Mouse (Mus musculus) liver, embryonic 15.5 days (tissue): ENCODE measurements around the gene Prkn. TPM values are rescaled to one million over a fixed set of nuclear protein-coding genes. Genes with fewer than 3 reads are reported as not detected.

Experiments used
- ATAC-seq: fragments of 200-750 bp; cut with Nextera tagmentation; 2 replicates; pipeline ENCODE4 v1.8.0; 2017; ENCODE audit warnings: moderate number of reproducible peaks, mild to moderate bottlenecking, moderate library complexity; ENCODE audit not compliant: insufficient read depth
- H3K27ac ChIP-seq: fragments of 300-500 bp; sonication (generic); replicated peaks from 2 replicates; pipeline ENCODE4 v1.5.1; 2015; ENCODE audit warnings: mild to moderate bottlenecking, inconsistent platforms
- H3K27me3 ChIP-seq: fragments of 300-500 bp; sonication (generic); 2 replicates; pipeline ENCODE4 v1.6.1; 2015; ENCODE audit warnings: mild to moderate bottlenecking, inconsistent platforms
- H3K36me3 ChIP-seq: fragments of 300-500 bp; sonication (generic); replicated peaks from 2 replicates; pipeline ENCODE4 v1.6.1; 2015; ENCODE audit warnings: moderate library complexity, mild to moderate bottlenecking, inconsistent platforms
- H3K4me1 ChIP-seq: fragments of 300-500 bp; sonication (generic); replicated peaks from 2 replicates; pipeline ENCODE4 v1.6.1; 2015; ENCODE audit warnings: inconsistent platforms
- H3K4me2 ChIP-seq: fragments of 300-500 bp; sonication (generic); 2 replicates; pipeline ENCODE4 v1.6.1; 2015; ENCODE audit warnings: moderate library complexity, mild to moderate bottlenecking, inconsistent platforms
- H3K4me3 ChIP-seq: fragments of 300-500 bp; sonication (generic); replicated peaks from 2 replicates; pipeline ENCODE4 v1.5.1; 2015; ENCODE audit warnings: mild to moderate bottlenecking, inconsistent platforms
- H3K9ac ChIP-seq: fragments of 300-500 bp; sonication (generic); 2 replicates; pipeline ENCODE4 v1.6.1; 2015; ENCODE audit warnings: moderate library complexity, mild to moderate bottlenecking, inconsistent platforms
- H3K9me3 ChIP-seq: fragments of 300-500 bp; sonication (generic); replicated peaks from 2 replicates; pipeline ENCODE4 v1.6.1; 2016; ENCODE audit warnings: inconsistent platforms
- WGBS: fragments of 180-500 bp; shearing (Covaris S2); methylation state at CpG from one replicate; pipeline ENCODE4 v1.1.7; 2015; ENCODE audit warnings: mixed read lengths; ENCODE audit not compliant: insufficient replicate concordance; 5-methylcytosine and 5-hydroxymethylcytosine counted together
- polyA plus RNA-seq: library from polyadenylated mRNA; unstranded; fragments of >200 nt; fragmentation: Nextera tagmentation; extraction: Ambion mirVana; gene quantifications from 2 replicates; pipeline ENCODE4 v1.2.1, GENCODE M21; 2015

Gene Prkn
- polyA plus RNA-seq, 1 experiment from 2014 or later: 0.38 TPM

DNA sequence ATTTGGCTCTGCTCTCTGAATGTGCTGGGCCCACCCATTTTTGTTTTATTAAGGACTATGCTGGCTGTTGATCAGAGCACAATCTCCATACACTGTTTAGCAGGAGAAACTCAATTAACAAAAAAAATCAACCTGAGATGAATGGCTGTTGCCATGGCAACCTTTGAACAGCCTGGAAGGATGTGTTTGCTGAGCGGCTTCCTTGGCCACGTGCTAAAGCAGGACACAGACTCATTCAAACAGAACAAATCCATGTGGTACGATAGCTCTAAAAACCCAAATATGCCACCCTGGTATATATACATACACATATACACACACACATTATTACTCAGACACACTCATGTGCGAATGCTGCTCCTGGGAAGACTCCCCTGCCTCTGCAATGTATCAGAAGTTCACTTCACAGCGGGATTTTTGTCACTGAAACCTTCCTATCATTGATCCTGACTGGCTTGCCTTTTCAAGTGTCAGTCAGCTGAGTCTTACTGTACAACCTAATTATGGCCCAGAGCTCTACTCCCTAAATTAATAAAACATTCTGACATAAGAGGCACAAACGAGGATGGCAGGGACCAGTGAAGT lies 236.2 kb downstream of the Prkn start:
- no peak overlapping the region for H3K4me2 ChIP-seq
- no peaks in the 10 kb centered on the region for H3K27me3 ChIP-seq
- no peak for ATAC-seq
- H3K9ac ChIP-seq: no peak overlapping the region
- H3K36me3 ChIP-seq: no peaks in the 10 kb centered on the region
- no peaks in the 10 kb centered on the region for H3K4me1 ChIP-seq
- 58% methylated on average over 6 of the region's 6 CpGs for WGBS
- no peak overlapping the region for H3K4me3 ChIP-seq
- H3K27ac ChIP-seq: no peak overlapping the region
- no peaks in the 10 kb centered on the region for H3K9me3 ChIP-seq

DNA sequence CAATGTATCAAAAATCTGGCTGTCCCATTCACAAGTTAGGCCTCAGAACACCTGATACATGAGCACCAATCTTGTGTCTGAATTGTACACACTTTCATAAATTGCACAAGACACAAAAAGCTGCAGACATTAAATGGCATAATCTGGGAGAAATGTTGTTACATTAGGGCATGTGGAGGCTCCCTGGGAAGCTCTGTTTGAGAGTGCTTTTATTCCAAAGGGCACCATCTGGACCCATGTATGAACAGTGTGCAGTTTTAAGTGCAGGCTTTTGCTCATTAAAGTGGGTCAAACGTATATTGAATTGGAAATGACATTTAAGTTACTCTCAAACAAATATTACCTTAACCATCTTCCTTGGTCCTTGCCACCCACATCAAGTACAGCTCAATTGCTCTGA lies 246.3 kb downstream of the Prkn start:
- 45% methylated on average over 1 of the region's 1 CpGs for WGBS
- Histone ChIP-seq H3K4me1 (no peaks in the 10 kb centered on the region), H3K4me3 (no peak overlapping the region), H3K9me3 (no peaks in the 10 kb centered on the region), H3K27me3 (no peaks in the 10 kb centered on the region), H3K4me2 (no peak overlapping the region), H3K36me3 (no peaks in the 10 kb centered on the region), H3K27ac (no peak overlapping the region), H3K9ac (no peak overlapping the region)
- no peak for ATAC-seq

DNA sequence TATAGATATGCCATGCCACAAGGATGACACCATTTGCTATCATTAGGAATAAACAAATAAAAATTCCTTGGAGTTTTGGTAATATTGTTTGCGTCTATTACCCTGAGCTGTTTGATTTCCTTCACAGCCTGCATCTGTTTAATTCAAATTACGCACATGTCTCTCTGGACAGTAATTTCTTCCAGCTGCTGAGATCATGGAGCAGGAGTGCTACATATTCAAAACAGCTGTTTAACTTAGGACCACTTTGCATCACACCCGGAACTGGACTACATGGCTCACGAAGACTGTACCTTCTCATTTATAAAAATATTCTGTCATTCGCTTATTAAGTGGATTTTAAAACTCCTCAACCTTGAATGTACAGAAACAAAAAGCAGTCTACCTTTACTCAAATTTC lies 246.9 kb downstream of the Prkn start:
- H3K27ac ChIP-seq: no peak overlapping the region
- no peak overlapping the region for H3K4me3 ChIP-seq
- no peaks in the 10 kb centered on the region for H3K36me3 ChIP-seq
- no peak overlapping the region for H3K4me2 ChIP-seq
- H3K9ac ChIP-seq: no peak overlapping the region
- WGBS: 67% methylated on average over 5 of the region's 5 CpGs
- H3K9me3 ChIP-seq: no peaks in the 10 kb centered on the region
- no peak for ATAC-seq
- no peaks in the 10 kb centered on the region for H3K27me3 ChIP-seq
- no peaks in the 10 kb centered on the region for H3K4me1 ChIP-seq

DNA sequence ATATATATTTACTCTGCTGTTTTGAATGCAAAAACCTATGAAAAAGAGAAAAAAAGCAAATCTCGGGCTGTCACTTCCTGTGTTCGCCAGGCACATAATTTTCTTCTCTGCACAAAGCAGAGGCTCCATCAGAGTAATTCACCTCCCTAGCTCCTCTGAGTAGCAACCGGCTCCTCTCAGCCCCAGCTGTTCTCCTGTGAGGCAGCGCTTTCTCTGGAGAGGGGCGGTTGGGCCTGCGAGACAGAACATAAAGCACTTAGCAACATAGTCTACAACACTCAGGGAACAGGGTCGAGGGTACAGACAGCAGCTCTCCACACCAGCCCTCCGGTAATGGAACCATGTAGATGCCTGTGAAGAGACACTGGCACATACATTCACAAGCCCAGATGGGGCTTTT lies 247.6 kb downstream of the Prkn start:
- no peak overlapping the region for H3K4me2 ChIP-seq
- no peak overlapping the region for H3K27ac ChIP-seq
- 50% methylated on average over 8 of the region's 8 CpGs for WGBS
- no peaks in the 10 kb centered on the region for H3K27me3 ChIP-seq
- no peaks in the 10 kb centered on the region for H3K4me1 ChIP-seq
- no peak overlapping the region for H3K9ac ChIP-seq
- ATAC-seq: no peak
- no peak overlapping the region for H3K4me3 ChIP-seq
- H3K9me3 ChIP-seq: no peaks in the 10 kb centered on the region
- H3K36me3 ChIP-seq: no peaks in the 10 kb centered on the region

DNA sequence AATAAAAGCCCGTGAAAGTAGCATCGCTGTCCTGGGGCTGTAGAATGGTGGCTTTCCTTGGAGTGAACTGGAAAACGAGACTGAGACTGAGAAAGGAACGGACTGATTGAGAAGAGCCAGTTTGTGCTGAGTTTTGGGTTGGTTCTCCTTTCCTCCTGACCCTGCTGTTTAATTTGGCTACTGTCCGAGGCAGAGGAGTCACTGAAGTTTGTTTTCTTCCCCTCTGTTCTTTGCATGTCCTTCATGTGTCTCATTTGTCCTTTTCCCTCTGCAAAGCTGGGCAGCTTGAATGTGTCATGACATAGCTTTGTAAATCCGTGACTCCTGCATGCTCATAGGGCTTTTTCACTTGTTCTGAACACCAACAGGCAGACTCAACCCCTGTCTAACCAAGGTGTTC lies 249.2 kb downstream of the Prkn start:
- WGBS: 62% methylated on average over 6 of the region's 6 CpGs
- no peaks in the 10 kb centered on the region for H3K27me3 ChIP-seq
- no peak for ATAC-seq
- no peaks in the 10 kb centered on the region for H3K4me1 ChIP-seq
- no peak overlapping the region for H3K4me3 ChIP-seq
- H3K36me3 ChIP-seq: no peaks in the 10 kb centered on the region
- no peak overlapping the region for H3K9ac ChIP-seq
- no peaks in the 10 kb centered on the region for H3K9me3 ChIP-seq
- no peak overlapping the region for H3K4me2 ChIP-seq
- no peak overlapping the region for H3K27ac ChIP-seq

DNA sequence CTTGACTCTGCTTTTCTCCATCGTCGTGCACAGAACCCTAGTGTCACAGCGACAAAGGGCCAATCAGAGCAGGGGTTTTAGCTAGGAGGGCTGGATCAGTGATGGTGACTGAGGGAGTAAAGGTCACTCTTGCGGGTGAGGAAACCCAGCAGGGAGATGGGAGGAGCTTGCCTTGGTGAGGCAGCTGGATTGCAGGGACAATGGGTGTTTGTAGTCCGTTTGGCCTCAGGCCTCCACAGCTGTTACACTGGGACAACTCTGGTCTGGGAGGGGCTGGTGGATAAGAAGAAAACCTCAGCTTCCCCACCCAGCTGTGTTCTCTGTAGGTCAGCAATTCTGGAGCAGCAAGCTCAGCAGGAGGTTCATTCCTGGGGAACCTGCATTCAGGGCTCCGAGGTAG lies 252.7 kb downstream of the Prkn start:
- WGBS: 31% methylated on average over 6 of the region's 6 CpGs
- Histone ChIP-seq H3K9me3 (no peaks in the 10 kb centered on the region), H3K9ac (no peak overlapping the region), H3K4me1 (no peaks in the 10 kb centered on the region), H3K4me3 (no peak overlapping the region), H3K36me3 (no peaks in the 10 kb centered on the region), H3K27ac (no peak overlapping the region), H3K4me2 (no peak overlapping the region), H3K27me3 (no peaks in the 10 kb centered on the region)
- ATAC-seq: no peak

DNA sequence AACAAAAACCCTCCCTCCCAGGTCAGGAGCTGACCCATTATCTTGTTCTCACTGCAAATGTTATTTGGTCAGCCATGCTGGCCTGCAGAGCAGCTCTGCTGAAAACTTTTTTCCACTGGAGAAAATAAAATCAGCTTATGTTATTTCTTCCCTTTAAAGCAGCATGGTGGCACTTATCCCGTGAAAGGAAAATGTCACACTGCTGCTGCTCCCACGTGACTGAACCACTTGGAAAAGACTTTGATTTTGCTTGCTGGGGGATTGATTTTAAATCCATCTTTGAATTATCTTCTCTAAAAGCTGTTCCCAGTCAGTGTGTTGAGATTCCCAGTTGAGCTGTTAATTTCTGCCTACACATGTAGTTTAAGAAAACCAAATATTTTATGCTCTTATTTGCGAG lies 253.1 kb downstream of the Prkn start:
- Histone ChIP-seq H3K4me2 (no peak overlapping the region), H3K36me3 (no peaks in the 10 kb centered on the region), H3K27me3 (no peaks in the 10 kb centered on the region), H3K4me1 (no peaks in the 10 kb centered on the region), H3K4me3 (no peak overlapping the region), H3K9ac (no peak overlapping the region), H3K9me3 (no peaks in the 10 kb centered on the region), H3K27ac (no peak overlapping the region)
- ATAC-seq: no peak
- WGBS: 55% methylated on average over 3 of the region's 3 CpGs

DNA sequence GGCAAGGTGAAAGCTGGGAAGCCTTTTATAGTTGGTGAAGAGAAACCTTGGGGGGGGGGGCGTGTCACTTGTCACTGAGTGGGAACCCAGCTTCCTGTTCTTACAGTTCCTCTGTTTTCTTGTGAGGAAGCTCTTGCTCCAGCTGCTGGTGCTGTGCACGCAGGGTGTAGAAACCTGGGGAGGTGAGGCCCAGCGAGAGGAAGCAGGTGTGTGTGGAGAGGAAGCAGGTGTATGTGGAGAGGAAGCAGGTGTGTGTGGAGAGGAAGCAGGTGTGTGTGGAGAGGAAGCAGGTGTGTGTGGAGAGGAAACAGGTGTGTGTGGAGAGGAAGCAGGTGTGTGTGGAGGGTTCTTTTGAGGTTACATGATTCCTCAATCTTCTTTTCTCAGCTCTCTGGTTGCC lies 266.8 kb downstream of the Prkn start:
- Histone ChIP-seq H3K4me3 (no peak overlapping the region), H3K9ac (no peak overlapping the region), H3K9me3 (no peaks in the 10 kb centered on the region), H3K36me3 (no peaks in the 10 kb centered on the region), H3K4me2 (no peak overlapping the region), H3K4me1 (no peaks in the 10 kb centered on the region), H3K27me3 (no peaks in the 10 kb centered on the region), H3K27ac (no peak overlapping the region)
- ATAC-seq: no peak
- 51% methylated on average over 3 of the region's 3 CpGs for WGBS

DNA sequence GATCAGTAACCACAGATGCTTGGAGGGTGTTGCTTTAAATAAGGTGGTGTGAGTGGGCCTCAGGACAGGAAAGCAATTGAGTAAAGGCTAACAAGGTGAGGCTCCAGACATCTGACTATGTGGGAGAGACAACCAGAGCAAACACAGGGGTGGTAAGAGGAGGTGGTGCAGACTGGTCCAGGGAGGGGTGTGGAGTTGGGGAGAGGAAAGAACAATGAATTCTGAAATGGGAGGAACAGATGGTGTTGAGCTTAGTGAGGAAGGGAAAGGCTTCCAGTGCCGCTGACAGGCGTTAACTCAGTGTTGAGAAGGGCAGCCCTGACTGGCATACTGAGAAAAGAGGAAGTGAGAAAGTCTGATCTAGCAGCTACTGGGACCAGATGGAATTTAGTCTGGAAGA lies 267.7 kb downstream of the Prkn start:
- Histone ChIP-seq H3K36me3 (no peaks in the 10 kb centered on the region), H3K4me2 (no peak overlapping the region), H3K4me3 (no peak overlapping the region), H3K4me1 (no peaks in the 10 kb centered on the region), H3K9ac (no peak overlapping the region), H3K9me3 (no peaks in the 10 kb centered on the region), H3K27ac (no peak overlapping the region), H3K27me3 (no peaks in the 10 kb centered on the region)
- no peak for ATAC-seq
- 27% methylated on average over 2 of the region's 2 CpGs for WGBS

DNA sequence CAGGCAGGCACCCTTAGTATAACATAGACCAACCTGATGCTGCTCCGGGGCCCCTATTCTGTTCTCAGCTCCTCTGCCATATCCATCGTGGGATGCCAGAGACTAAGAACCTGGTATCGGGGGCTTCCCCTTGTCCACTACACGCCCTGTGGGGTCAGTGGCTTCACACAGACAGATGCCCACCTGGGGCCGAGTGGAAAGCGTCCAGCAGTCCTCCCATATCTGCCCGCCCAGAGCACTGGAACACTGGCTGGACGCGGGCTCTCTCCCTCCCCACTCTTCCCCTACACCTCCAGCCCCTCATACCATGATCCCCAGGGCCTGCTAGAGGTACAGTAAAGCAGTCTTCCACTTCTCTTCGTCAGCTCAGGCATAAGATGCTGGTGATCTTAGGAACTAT lies 277.3 kb downstream of the Prkn start:
- Histone ChIP-seq H3K4me3 (no peak overlapping the region), H3K4me2 (no peak overlapping the region), H3K9ac (no peak overlapping the region), H3K4me1 (no peaks in the 10 kb centered on the region), H3K9me3 (no peaks in the 10 kb centered on the region), H3K27ac (no peak overlapping the region), H3K27me3 (no peaks in the 10 kb centered on the region), H3K36me3 (no peaks in the 10 kb centered on the region)
- WGBS: 56% methylated on average over 10 of the region's 10 CpGs
- no peak for ATAC-seq

DNA sequence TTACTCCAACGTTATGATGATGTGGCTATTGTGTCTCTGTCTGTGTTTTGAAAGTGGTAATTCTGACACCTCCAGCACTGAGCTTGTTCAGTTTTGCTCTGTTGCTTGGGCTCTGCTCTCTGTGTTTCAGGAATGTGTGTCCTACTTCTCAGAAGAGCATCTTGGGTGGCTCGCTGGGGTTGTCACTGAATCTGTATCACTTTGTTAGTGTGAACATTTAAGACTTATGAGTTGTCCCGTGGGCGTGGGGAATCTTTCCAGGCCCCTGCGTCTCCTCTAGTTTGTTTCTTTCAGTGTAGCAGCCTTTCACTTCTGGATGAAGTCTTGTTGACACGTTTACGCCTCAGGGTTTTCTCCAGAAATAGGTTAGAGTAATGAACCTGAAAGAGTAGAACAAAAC lies 283.9 kb downstream of the Prkn start:
- ATAC-seq: no peak
- Histone ChIP-seq H3K27me3 (no peaks in the 10 kb centered on the region), H3K36me3 (no peaks in the 10 kb centered on the region), H3K4me2 (no peak overlapping the region), H3K9ac (no peak overlapping the region), H3K9me3 (no peaks in the 10 kb centered on the region), H3K4me1 (no peaks in the 10 kb centered on the region), H3K4me3 (no peak overlapping the region), H3K27ac (no peak overlapping the region)
- 59% methylated on average over 7 of the region's 7 CpGs for WGBS

DNA sequence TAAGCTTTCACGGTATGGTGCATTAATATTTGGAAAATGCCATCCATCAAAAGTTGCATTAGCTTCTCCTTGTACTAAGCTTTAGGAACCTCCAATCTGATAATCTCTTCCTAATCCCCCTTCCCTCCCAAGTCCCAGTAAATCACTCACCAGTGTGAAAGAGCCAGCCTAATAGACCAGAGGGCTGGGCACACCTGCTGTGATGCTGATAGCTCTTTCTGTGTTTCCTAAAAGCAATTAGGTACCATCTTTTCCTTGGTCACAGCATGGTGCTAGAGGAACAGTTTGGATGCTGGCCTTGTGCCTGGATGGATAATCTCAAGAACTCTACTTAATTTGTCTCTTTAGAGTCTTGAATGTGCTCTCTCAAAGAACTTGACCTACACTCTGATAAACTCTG lies 287.0 kb downstream of the Prkn start:
- Histone ChIP-seq H3K9ac (no peak overlapping the region), H3K27ac (no peak overlapping the region), H3K4me3 (no peak overlapping the region), H3K4me1 (no peaks in the 10 kb centered on the region), H3K9me3 (no peaks in the 10 kb centered on the region), H3K4me2 (no peak overlapping the region), H3K36me3 (no peaks in the 10 kb centered on the region), H3K27me3 (no peaks in the 10 kb centered on the region)
- 40% methylated on average over 1 of the region's 1 CpGs for WGBS
- ATAC-seq: no peak
